Mouse (Mus musculus) liver, adult 2 months (tissue): ENCODE data around the gene Epha4.

Experiments used
- CTCF ChIP-seq: fragments of 200-500 bp; IDR thresholded peaks from 2 replicates; pipeline ENCODE4 v1.5.1; 2011; ENCODE audit warnings: low read depth, low read length, control low read depth
- POLR2A ChIP-seq: fragments of 200-500 bp; IDR thresholded peaks from 2 replicates; pipeline ENCODE4 v1.6.1; 2011; ENCODE audit warnings: low read length, control low read depth; ENCODE audit not compliant: insufficient read depth; ENCODE audit errors: extremely low read depth

DNA sequence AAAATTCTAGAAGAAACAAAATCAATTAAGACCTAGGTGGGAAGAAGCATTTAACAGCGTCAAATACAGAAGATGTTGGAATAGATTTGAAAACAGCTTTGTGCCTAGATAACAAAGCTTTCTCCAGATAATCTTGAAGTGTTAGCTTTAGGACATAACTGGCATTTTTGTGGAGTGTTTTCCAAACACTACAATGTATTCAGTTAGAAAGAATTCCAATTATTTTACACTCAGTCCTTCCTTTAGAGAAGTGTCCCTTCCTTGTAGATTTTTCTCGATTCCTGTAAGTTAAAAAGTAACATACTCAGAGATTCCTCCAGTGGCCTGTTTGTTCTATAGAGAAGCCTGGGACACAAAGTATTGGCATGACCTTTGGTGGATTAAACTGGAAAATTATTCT is 23.7 kb upstream of the Epha4 start:
- TF ChIP-seq POLR2A = no peak
- no peak for TF ChIP-seq CTCF
